Mouse (Mus musculus): Measurements from ENCODE around the gene Tial1. TPM values are rescaled to one million over a fixed set of nuclear protein-coding genes. Genes with fewer than 3 reads are reported as not detected.

The Tial1 gene
- total RNA-seq (2021) = 10 to 100 TPM; 46.9 to 50.7 TPM
- long read RNA-seq, experiment 1, full-length matches to known transcripts = 16 of 21 reads
- long read RNA-seq, experiment 1, partial matches to known transcripts = 3 of 21 reads
- long read RNA-seq, experiment 1, other reads (novel, unspliced or antisense) = 2 of 21 reads
- long read RNA-seq, experiment 2, full-length matches to known transcripts = 9 of 12 reads
- long read RNA-seq, experiment 2, partial matches to known transcripts = 1 of 12 reads
- long read RNA-seq, experiment 2, other reads (novel, unspliced or antisense) = 2 of 12 reads

- Histone ChIP-seq H3K27ac (peak within 1 kb of the TSS; percentile 100), H3K4me3 (peak within 1 kb of the TSS; percentile 96)
- TF ChIP-seq CTCF (IDR thresholded peaks at IDR 0.05) = no peak
- peak; percentile 98 for DNase-seq
- intact Hi-C loops (cut with DNase I) = loop anchor here (5.0 kb wide), 2 partner anchors 61 to 224 kb away; partner anchors contain the start of genes 9130023H24Rik, Armc5 and Bag3
Observed at GRCm38 (mm10) chr7:128461285-128462215, at the start of gene Tial1. Gene Tial1 (minus strand): TSS chr7:128461717.

- no peak for TF ChIP-seq CTCF (IDR thresholded peaks at IDR 0.05)
- no peak for DNase-seq
- Histone ChIP-seq H3K27ac (no peak overlapping the region), H3K4me3 (no peak overlapping the region)
- intact Hi-C loops (cut with DNase I) = no loop called here
Observed at GRCm38 (mm10) chr7:128504091-128504490, 42.6 kb upstream of the Tial1 start.

- intact Hi-C loops (cut with DNase I) = no loop called here
- no peak for DNase-seq
- Histone ChIP-seq H3K27ac (no peak overlapping the region), H3K4me3 (no peak overlapping the region)
- TF ChIP-seq CTCF (IDR thresholded peaks at IDR 0.05) = no peak
Observed at GRCm38 (mm10) chr7:128499801-128500200, 38.3 kb upstream of the Tial1 start.

- no peak for TF ChIP-seq CTCF (IDR thresholded peaks at IDR 0.05)
- no peak for DNase-seq
- Histone ChIP-seq H3K4me3 (no peak overlapping the region), H3K27ac (no peak overlapping the region)
- intact Hi-C loops (cut with DNase I) = no loop called here
Observed at GRCm38 (mm10) chr7:128494546-128494945, 33.0 kb upstream of the Tial1 start.

GRCm38 (mm10) chr7:128488986-128489385 lies 27.5 kb upstream of the Tial1 start:
- TF ChIP-seq CTCF (IDR thresholded peaks at IDR 0.05) = no peak
- intact Hi-C loops (cut with DNase I) = no loop called here
- no peak for DNase-seq

GRCm38 (mm10) chr7:128474322-128474721 lies 12.8 kb upstream of the Tial1 start:
- H3K4me3 ChIP-seq = peak overlapping the region; percentile 62
- TF ChIP-seq CTCF (IDR thresholded peaks at IDR 0.05) = peak; percentile 89
- intact Hi-C loops (cut with DNase I) = loop anchor here (1.0 to 10.0 kb wide), 2 partner anchors 80 to 216 kb away; no protein-coding TSS in a partner anchor
- H3K27ac ChIP-seq = no peak overlapping the region
- peak; percentile 86 for DNase-seq

More at GRCm38 (mm10) chr7:128488986-128489385, 27.5 kb upstream of the Tial1 start:
- H3K4me3 ChIP-seq = no peak overlapping the region
- no peak overlapping the region for H3K27ac ChIP-seq

GRCm38 (mm10) chr7:128462406-128462805 lies 889 bp upstream of the Tial1 start:
- intact Hi-C loops (cut with DNase I) = loop anchor here (5.0 kb wide), 2 partner anchors 60 to 225 kb away; partner anchors contain the start of genes 9130023H24Rik, Armc5 and Bag3
- no peak for DNase-seq
- no peak overlapping the region for H3K27ac ChIP-seq
- TF ChIP-seq CTCF (IDR thresholded peaks at IDR 0.05) = no peak
- H3K4me3 ChIP-seq = peak overlapping the region; percentile 96

GRCm38 (mm10) chr7:128460865-128461228 lies 670 bp downstream of the Tial1 start:
- TF ChIP-seq CTCF (IDR thresholded peaks at IDR 0.05) = no peak
- Histone ChIP-seq H3K4me3 (peak overlapping the region; percentile 96), H3K27ac (peak overlapping the region; percentile 100)
- intact Hi-C loops (cut with DNase I) = loop anchor here (5.0 kb wide), 2 partner anchors 61 to 224 kb away; partner anchors contain the start of genes 9130023H24Rik, Armc5 and Bag3
- DNase-seq = no peak

- intact Hi-C loops (cut with DNase I) = loop anchor here (5.0 kb wide), 2 partner anchors 62 to 223 kb away; partner anchors contain the start of genes 9130023H24Rik, Armc5 and Bag3
- peak overlapping the region; percentile 100 for H3K27ac ChIP-seq
- peak overlapping the region; percentile 96 for H3K4me3 ChIP-seq
- peak; percentile 53 for DNase-seq
- no peak for TF ChIP-seq CTCF (IDR thresholded peaks at IDR 0.05)
Observed at GRCm38 (mm10) chr7:128460131-128460864, 1.2 kb downstream of the Tial1 start.

GRCm38 (mm10) chr7:128459791-128460130 lies 1.8 kb downstream of the Tial1 start:
- DNase-seq = no peak
- intact Hi-C loops (cut with DNase I) = loop anchor here (5.0 kb wide), 2 partner anchors 63 to 222 kb away; partner anchors contain the start of genes 9130023H24Rik, Armc5 and Bag3
- TF ChIP-seq CTCF (IDR thresholded peaks at IDR 0.05) = no peak
- Histone ChIP-seq H3K27ac (peak overlapping the region; percentile 100), H3K4me3 (peak overlapping the region; percentile 96)

GRCm38 (mm10) chr7:128458011-128458410 lies 3.5 kb downstream of the Tial1 start:
- Histone ChIP-seq H3K27ac (peak overlapping the region; percentile 5), H3K4me3 (no peak overlapping the region)
- intact Hi-C loops (cut with DNase I) = no loop called here
- no peak for DNase-seq
- no peak for TF ChIP-seq CTCF (IDR thresholded peaks at IDR 0.05)

GRCm38 (mm10) chr7:128452731-128453130 lies 8.8 kb downstream of the Tial1 start:
- no peak overlapping the region for H3K4me3 ChIP-seq
- H3K27ac ChIP-seq = no peak overlapping the region
- intact Hi-C loops (cut with DNase I) = no loop called here
- TF ChIP-seq CTCF (IDR thresholded peaks at IDR 0.05) = no peak
- no peak for DNase-seq
